Mouse (Mus musculus) ES-Bruce4 (cell line): ENCODE data around the gene Calcoco2. TPM values are rescaled to one million over a fixed set of nuclear protein-coding genes. Genes with fewer than 3 reads are reported as not detected.
A peak's percentile ranks its signal among the peaks of the same experiment; 100 is the strongest.

Experiments used
- H3K27ac ChIP-seq: 2 replicates; pipeline ENCODE4 v1.5.1; 2012; ENCODE audit warnings: low read length, inconsistent platforms; ENCODE audit not compliant: insufficient read depth
- H3K27me3 ChIP-seq: 2 replicates; pipeline ENCODE4 v1.6.1; 2012; ENCODE audit warnings: mild to moderate bottlenecking, low read length, inconsistent platforms; ENCODE audit not compliant: control insufficient read depth, poor library complexity, insufficient read depth, severe bottlenecking
- H3K36me3 ChIP-seq: 2 replicates; pipeline ENCODE4 v1.6.1; 2012; ENCODE audit warnings: inconsistent platforms, mild to moderate bottlenecking, low read length, moderate library complexity; ENCODE audit not compliant: control insufficient read depth, poor library complexity, insufficient read depth, severe bottlenecking
- H3K4me1 ChIP-seq: one replicate; pipeline ENCODE4 v1.8.1; 2011; ENCODE audit warnings: low read length; ENCODE audit not compliant: control insufficient read depth, insufficient read depth
- H3K4me3 ChIP-seq: 2 replicates; pipeline ENCODE4 v1.5.1; 2011; ENCODE audit warnings: low read depth, mild to moderate bottlenecking, low read length
- H3K9ac ChIP-seq: 2 replicates; pipeline ENCODE4 v1.6.1; 2012; ENCODE audit warnings: low read depth, mild to moderate bottlenecking, inconsistent platforms; ENCODE audit not compliant: poor library complexity, severe bottlenecking
- H3K9me3 ChIP-seq: replicated peaks from 2 replicates; pipeline ENCODE4 v1.6.1; 2012; ENCODE audit warnings: mild to moderate bottlenecking, low read length, inconsistent platforms; ENCODE audit not compliant: control insufficient read depth, poor library complexity, insufficient read depth, severe bottlenecking
- CTCF ChIP-seq: IDR thresholded peaks from one replicate; pipeline ENCODE4 v1.8.1; 2011; ENCODE audit warnings: low read depth, low read length
- EP300 ChIP-seq: IDR thresholded peaks from 2 replicates; pipeline ENCODE4 v1.6.1; 2011; ENCODE audit warnings: low read depth, low read length; ENCODE audit not compliant: insufficient read depth
- POLR2A ChIP-seq: IDR thresholded peaks from one replicate; pipeline ENCODE4 v1.8.1; 2011; ENCODE audit warnings: low read length; ENCODE audit not compliant: insufficient read depth
- polyA plus RNA-seq: library from polyadenylated mRNA; stranded (reverse); fragments of >200 nt; gene quantifications from 2 replicates; pipeline ENCODE4 v1.2.4, GENCODE M21; 2011; ENCODE audit warnings: low read depth; ENCODE audit not compliant: missing spikeins, insufficient read depth, insufficient read length

Calcoco2 gene
- polyA plus RNA-seq, 1 experiment, result 18.0 TPM

DNA sequence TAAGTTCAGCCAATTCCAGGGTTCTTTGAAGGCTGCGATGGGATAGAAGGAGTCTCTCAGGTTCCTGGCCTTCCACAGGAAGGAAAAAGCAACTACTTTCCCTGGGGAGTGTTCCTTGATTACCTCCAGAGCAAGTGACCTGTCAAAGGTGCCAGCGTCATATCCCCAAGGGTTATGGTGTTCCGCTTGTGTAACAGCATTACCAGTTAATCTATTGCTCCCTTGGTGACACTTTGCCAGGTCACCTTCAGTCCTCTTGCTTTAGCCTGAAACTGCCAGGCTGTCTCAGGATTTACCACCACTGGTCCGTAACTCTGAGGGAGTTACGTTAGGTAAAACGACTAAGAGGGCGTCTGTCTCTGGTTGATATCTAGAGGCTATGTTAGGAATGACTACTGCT is 41.4 kb downstream of the Calcoco2 start:
- Histone ChIP-seq H3K27me3 (no peaks in the 10 kb centered on the region), H3K9me3 (no peaks in the 10 kb centered on the region), H3K9ac (no peak overlapping the region), H3K4me3 (no peak overlapping the region), H3K4me1 (no peaks in the 10 kb centered on the region), H3K27ac (no peak overlapping the region), H3K36me3 (peaks cover 16% of the 10 kb centered on the region)
- TF ChIP-seq CTCF, result no peak

DNA sequence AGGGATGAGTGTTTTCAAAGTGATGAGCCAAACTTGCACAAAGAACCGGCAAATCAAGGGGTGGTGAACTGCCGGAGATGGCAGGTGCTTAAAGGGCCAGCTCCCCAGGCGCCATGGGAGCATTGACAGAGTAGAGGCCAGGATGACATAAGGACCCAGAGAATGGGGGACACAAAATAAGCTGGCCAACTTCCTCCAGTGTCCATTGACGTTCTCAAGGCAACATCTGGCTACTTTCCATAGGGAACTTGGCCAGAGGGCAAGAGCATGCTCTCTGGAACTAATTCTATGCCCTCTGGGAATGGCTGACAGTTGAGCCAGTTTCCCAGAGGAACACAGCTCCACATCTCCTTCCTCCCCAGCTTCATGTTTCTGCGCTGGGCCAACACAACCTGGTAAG is 43.5 kb downstream of the Calcoco2 start:
- Histone ChIP-seq H3K27me3 (no peaks in the 10 kb centered on the region), H3K27ac (no peak overlapping the region), H3K9me3 (no peaks in the 10 kb centered on the region), H3K36me3 (peaks cover 21% of the 10 kb centered on the region), H3K9ac (no peak overlapping the region), H3K4me3 (no peak overlapping the region), H3K4me1 (no peaks in the 10 kb centered on the region)
- no peak for TF ChIP-seq POLR2A
- TF ChIP-seq CTCF, result no peak
- no peak for TF ChIP-seq EP300

DNA sequence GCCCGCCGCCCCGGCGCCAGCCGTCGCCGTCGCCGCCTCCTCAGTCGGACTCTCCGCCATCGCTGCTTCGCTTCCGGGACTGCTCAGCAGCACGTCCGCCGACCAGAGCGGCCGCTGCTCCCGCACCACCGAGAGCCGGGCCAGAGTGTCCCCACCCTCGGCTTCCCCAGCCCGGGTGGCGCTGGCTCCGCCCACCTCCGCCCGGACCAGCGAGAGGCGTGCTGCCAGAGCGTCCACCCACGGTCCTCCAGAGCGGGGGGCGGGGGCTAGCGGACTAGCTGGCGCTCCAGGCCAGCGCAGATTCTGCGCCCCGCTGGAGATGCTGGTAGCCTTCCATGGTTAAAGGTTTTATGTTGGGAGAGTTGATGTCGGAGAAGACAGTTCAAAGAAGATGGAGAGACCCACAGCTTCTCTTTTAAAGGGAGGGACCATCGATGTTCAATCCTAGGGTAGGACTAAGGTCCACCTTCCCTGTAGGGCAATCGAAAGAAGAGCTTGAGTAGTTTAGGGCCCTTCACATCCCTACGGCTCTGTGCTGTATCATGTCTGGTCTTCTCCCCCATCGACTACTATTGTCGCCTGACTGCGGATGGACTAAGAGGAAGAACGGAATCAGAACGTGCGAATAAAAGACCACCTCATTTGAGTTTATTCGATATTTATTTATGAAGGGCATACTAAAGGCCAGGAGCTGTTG is 46.4 kb downstream of the Calcoco2 start, which contains the start of gene Ube2z:
Ube2z (minus strand) TSS at position 174 of the 697 bp plus-strand sequence.
- Histone ChIP-seq H3K27me3 (no peaks in the 10 kb centered on the region), H3K9me3 (no peaks in the 10 kb centered on the region), H3K4me3 (peak within 1 kb of the TSS; percentile 92), H3K4me1 (no peaks in the 10 kb centered on the region), H3K36me3 (peaks cover 33% of the 10 kb centered on the region), H3K9ac (peak within 1 kb of the TSS; percentile 98), H3K27ac (peak within 1 kb of the TSS; percentile 86)
- TF ChIP-seq CTCF (peak; percentile 4), POLR2A (peak; percentile 68), EP300 (peak; percentile 58; the same call in 1 of the 2 replicates)

DNA sequence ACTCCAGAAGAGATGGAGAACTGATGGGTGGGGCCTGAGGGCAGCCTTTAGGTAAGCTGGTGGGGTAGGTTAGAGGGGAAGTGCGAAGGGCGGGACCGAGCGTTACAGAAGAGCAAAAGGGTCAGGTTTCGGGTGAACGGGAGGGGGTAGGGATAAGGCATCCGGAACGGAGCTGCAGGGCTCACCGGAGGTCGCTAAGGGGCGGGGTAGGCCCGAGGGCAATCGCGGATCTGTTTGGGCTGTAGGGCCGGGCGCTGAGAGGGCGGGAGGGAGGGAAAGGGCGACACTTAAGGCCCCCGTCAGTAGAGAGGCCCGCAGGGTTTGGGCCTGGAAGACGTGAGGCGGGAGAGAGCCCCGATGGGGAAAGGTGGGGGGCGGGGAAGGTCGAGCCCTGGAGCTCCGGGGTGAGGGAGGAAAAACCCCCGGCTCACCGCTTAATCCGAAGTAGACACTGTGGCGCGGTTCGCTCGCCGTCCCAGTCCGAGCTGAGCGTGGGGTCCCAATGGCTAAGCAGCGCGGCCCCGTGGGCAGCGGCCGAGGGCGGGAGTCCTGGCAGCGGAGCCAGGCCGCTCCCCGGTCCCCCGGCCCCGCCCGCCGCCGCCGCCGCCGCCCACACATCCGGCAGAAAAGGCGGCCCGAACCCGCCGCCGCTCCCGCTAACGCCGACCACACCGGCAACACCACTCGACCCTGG is 47.1 kb downstream of the Calcoco2 start:
- Histone ChIP-seq H3K4me3 (peak overlapping the region; percentile 92), H3K9me3 (no peaks in the 10 kb centered on the region), H3K27ac (peak overlapping the region; percentile 86), H3K9ac (peak overlapping the region; percentile 98), H3K4me1 (no peaks in the 10 kb centered on the region), H3K36me3 (peaks cover 39% of the 10 kb centered on the region), H3K27me3 (no peaks in the 10 kb centered on the region)
- no peak for TF ChIP-seq CTCF
- TF ChIP-seq EP300, result peak; percentile 76; the same call in 1 of the 2 replicates
- no peak for TF ChIP-seq POLR2A

DNA sequence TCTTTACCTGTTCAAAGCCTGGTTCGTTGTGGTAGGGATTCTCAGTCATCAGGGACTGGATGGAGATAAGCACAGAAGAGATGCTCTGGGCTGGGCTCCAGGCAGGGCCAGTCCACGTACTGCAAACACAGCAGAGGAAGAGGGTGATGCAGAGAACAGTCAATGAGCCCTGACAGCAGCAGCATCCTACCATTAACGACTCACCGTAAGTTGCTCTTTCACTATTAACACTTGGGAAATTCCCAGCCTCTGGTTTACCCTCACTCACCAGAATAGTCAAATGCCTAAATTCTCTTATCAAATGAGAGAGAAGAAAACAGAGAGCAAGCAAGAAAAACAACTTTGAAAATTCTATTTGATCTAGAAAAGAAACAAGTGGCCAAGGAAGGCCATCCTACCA is 53.5 kb downstream of the Calcoco2 start:
- Histone ChIP-seq H3K36me3 (peaks cover 92% of the 10 kb centered on the region), H3K27me3 (no peaks in the 10 kb centered on the region), H3K9ac (no peak overlapping the region), H3K27ac (no peak overlapping the region), H3K4me1 (no peaks in the 10 kb centered on the region), H3K9me3 (no peaks in the 10 kb centered on the region), H3K4me3 (no peak overlapping the region)
- no peak for TF ChIP-seq CTCF
- no peak for TF ChIP-seq POLR2A
- TF ChIP-seq EP300, result no peak

DNA sequence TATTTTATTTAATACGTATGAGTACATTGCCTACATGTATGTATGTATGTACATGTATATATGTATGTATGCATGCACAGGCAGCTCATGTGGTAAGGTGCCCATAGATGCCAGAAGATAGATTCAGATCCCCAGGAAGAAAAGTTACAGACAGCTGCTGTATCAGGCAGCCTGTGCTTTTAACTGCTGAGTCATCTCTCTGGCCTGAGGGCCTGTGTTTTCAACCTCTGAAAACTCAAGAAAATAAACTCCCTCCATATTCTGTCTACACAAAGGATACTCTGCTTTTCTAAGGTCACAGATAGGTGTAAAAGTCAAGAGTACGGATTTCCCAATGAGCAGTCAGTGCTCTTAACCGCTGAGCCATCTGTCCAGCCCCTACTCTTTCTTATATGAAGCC is 60.9 kb downstream of the Calcoco2 start:
- H3K27me3 ChIP-seq, result no peaks in the 10 kb centered on the region
- peaks cover 92% of the 10 kb centered on the region for H3K36me3 ChIP-seq
- no peaks in the 10 kb centered on the region for H3K9me3 ChIP-seq
- H3K9ac ChIP-seq, result no peak overlapping the region
- H3K4me3 ChIP-seq, result no peak overlapping the region
- peak overlapping the region; percentile 81 for H3K27ac ChIP-seq
- peaks cover 3% of the 10 kb centered on the region for H3K4me1 ChIP-seq
- no peak for TF ChIP-seq CTCF
- TF ChIP-seq POLR2A, result no peak
- no peak for TF ChIP-seq EP300
